16 mouse cellular contexts compared by ENCODE assay signal in genomic region chr12:55415255-55415654, GRCm38 (mm10).
"Had no signal": no experiment of that assay in that cellular context is flagged by ENCODE, and none has a peak within 500 bp of the region (broad histone marks: within the 10 kb centered on the region; RNA-seq: fewer than 3 reads in every experiment).

No protein-coding gene starts in this region.

- DNase-seq: left cerebral cortex, postnatal 4 days; lung, embryonic 14.5 days; right cerebral cortex, adult 18-20 months; right cerebral cortex, postnatal 14 days; right cerebral cortex, postnatal 4 days; thymus, adult 2 months; thymus, postnatal 14 days; thymus, postnatal 4 days had no signal

- H3K4me2 ChIP-seq: limb, embryonic 12.5 days; limb, embryonic 15.5 days; lung, embryonic 14.5 days; midbrain, embryonic 12.5 days; midbrain, embryonic 15.5 days; neural tube, embryonic 12.5 days; neural tube, embryonic 15.5 days had no signal

- H3K4me1 ChIP-seq: limb, embryonic 12.5 days; limb, embryonic 15.5 days; midbrain, embryonic 12.5 days; midbrain, embryonic 15.5 days; neural tube, embryonic 12.5 days; neural tube, embryonic 15.5 days had no signal

- ATAC-seq: midbrain, embryonic 15.5 days had no signal

- H3K4me3 ChIP-seq: limb, embryonic 12.5 days; limb, embryonic 15.5 days; midbrain, embryonic 12.5 days; midbrain, embryonic 15.5 days; neural tube, embryonic 12.5 days; neural tube, embryonic 15.5 days had no signal

- H3K9ac ChIP-seq: limb, embryonic 12.5 days; limb, embryonic 15.5 days; lung, embryonic 14.5 days; midbrain, embryonic 12.5 days; midbrain, embryonic 15.5 days; neural tube, embryonic 12.5 days; neural tube, embryonic 15.5 days had no signal

- H3K27ac ChIP-seq: limb, embryonic 12.5 days; limb, embryonic 15.5 days; macrophage; midbrain, embryonic 12.5 days; midbrain, embryonic 15.5 days; neural tube, embryonic 12.5 days; neural tube, embryonic 15.5 days; stomach, postnatal 0 days had no signal

- H3K27me3 ChIP-seq: limb, embryonic 12.5 days; limb, embryonic 15.5 days; midbrain, embryonic 12.5 days; midbrain, embryonic 15.5 days; neural tube, embryonic 12.5 days; neural tube, embryonic 15.5 days had no signal

- H3K9me3 ChIP-seq: limb, embryonic 12.5 days; limb, embryonic 15.5 days; midbrain, embryonic 12.5 days; midbrain, embryonic 15.5 days; neural tube, embryonic 12.5 days; neural tube, embryonic 15.5 days had no signal
